Mouse (Mus musculus) heart, adult 2 months (tissue): ENCODE results near the gene Ubr3. TPM values are rescaled to one million over a fixed set of nuclear protein-coding genes. Genes with fewer than 3 reads are reported as not detected.

ENCODE experiments used
- DNase-seq, 2 experiments: peaks; one replicate each; pipeline ENCODE4 v3.0.0; 2021
- H3K27ac ChIP-seq: fragments of 200-600 bp; 2 replicates; pipeline ENCODE4 v1.8.1; 2022
- H3K27me3 ChIP-seq: fragments of 200-500 bp; 2 replicates; pipeline ENCODE4 v1.6.1; 2012; ENCODE audit warnings: mild to moderate bottlenecking, low read length, inconsistent platforms, mixed read lengths; ENCODE audit not compliant: control insufficient read depth, insufficient read depth
- H3K36me3 ChIP-seq: fragments of 200-500 bp; 2 replicates; pipeline ENCODE4 v1.6.1; 2012; ENCODE audit warnings: low read length, inconsistent platforms; ENCODE audit not compliant: control insufficient read depth, insufficient read depth
- H3K4me1 ChIP-seq: fragments of 200-500 bp; 2 replicates; pipeline ENCODE4 v1.6.1; 2011; ENCODE audit warnings: low read length; ENCODE audit not compliant: control insufficient read depth, insufficient read depth
- H3K4me3 ChIP-seq: fragments of 200-600 bp; 2 replicates; pipeline ENCODE4 v1.8.1; 2022
- H3K79me2 ChIP-seq: fragments of 200-500 bp; replicated peaks from 2 replicates; pipeline ENCODE4 v1.6.1; 2012; ENCODE audit warnings: mild to moderate bottlenecking, inconsistent platforms, low read length, moderate library complexity, mixed read lengths; ENCODE audit not compliant: control insufficient read depth, insufficient read depth
- H3K9ac ChIP-seq: fragments of 200-500 bp; 2 replicates; pipeline ENCODE4 v1.6.1; 2012; ENCODE audit warnings: low read depth, mild to moderate bottlenecking, control low read depth, inconsistent platforms, low read length, mixed read lengths
- CTCF ChIP-seq: fragments of 200-600 bp; IDR thresholded peaks from 2 replicates; pipeline ENCODE4 v1.8.1; 2022; ENCODE audit warnings: antibody characterized with exemption, mild to moderate bottlenecking, moderate library complexity
- EP300 ChIP-seq: fragments of 200-500 bp; IDR thresholded peaks from 2 replicates; pipeline ENCODE4 v1.6.1; 2011; ENCODE audit warnings: low read depth, low read length, control low read depth; ENCODE audit not compliant: insufficient read depth
- POLR2A ChIP-seq: fragments of 200-500 bp; IDR thresholded peaks from 2 replicates; pipeline ENCODE4 v1.6.1; 2011; ENCODE audit warnings: mild to moderate bottlenecking, low read depth, low read length, control low read depth; ENCODE audit not compliant: insufficient read depth
- WGBS: fragments of 180-500 bp; shearing (Covaris S2); methylation state at CpG from one replicate; pipeline ENCODE4 v1.1.7; 2018; 5-methylcytosine and 5-hydroxymethylcytosine counted together
- intact Hi-C: fragments of 180-260 bp; cut with DNase I; formaldehyde crosslinking; loops from one replicate; pipeline ENCODE4 v1.15.1; 2025
- polyA plus RNA-seq: library from polyadenylated mRNA; depleted of rRNA; stranded (reverse); fragments of >200 nt; gene quantifications from 2 replicates; pipeline ENCODE4 v1.2.3, GENCODE M21; 2012
- total RNA-seq, 2 experiments: library from RNA; stranded (reverse); gene quantifications; 2 replicates each; pipeline ENCODE4 v1.2.3; 2021

The Ubr3 gene
- total and polyA plus RNA-seq, 3 experiments: 26.0 to 117 (median 112) TPM

- Histone ChIP-seq H3K4me1 (no peaks in the 10 kb centered on the region), H3K4me3 (no peak overlapping the region), H3K27ac (no peak overlapping the region), H3K27me3 (no peaks in the 10 kb centered on the region), H3K9ac (no peak overlapping the region), H3K36me3 (peaks cover 4% of the 10 kb centered on the region; the same call in 1 of the 2 replicates), H3K79me2 (no peaks in the 10 kb centered on the region)
- intact Hi-C loops: no loop called here
- WGBS: 93% methylated on average over 2 of the region's 2 CpGs
- TF ChIP-seq POLR2A: no peak
- TF ChIP-seq CTCF: no peak
- TF ChIP-seq EP300: no peak
- DNase-seq: no peak
These were observed 127.4 kb downstream of the Ubr3 start for GRCm38 (mm10) chr2:70024454-70024853.

- peaks cover 4% of the 10 kb centered on the region; the same call in 1 of the 2 replicates for H3K36me3 ChIP-seq
- TF ChIP-seq EP300: no peak
- no peak for TF ChIP-seq CTCF
- no peak for TF ChIP-seq POLR2A
- H3K4me3 ChIP-seq: no peak overlapping the region
- H3K4me1 ChIP-seq: no peaks in the 10 kb centered on the region
- H3K79me2 ChIP-seq: no peaks in the 10 kb centered on the region; the same call in 1 of the 2 replicates
- intact Hi-C loops: no loop called here
- H3K9ac ChIP-seq: no peak overlapping the region
- DNase-seq: no peak
- WGBS: 90% methylated on average over 5 of the region's 5 CpGs
- no peak overlapping the region for H3K27ac ChIP-seq
- no peaks in the 10 kb centered on the region for H3K27me3 ChIP-seq
These were observed 128.7 kb downstream of the Ubr3 start for GRCm38 (mm10) chr2:70025711-70026110.

GRCm38 (mm10) chr2:70031472-70031871, 134.4 kb downstream of the Ubr3 start:
- WGBS: 62% methylated on average over 2 of the region's 2 CpGs
- H3K36me3 ChIP-seq: no peaks in the 10 kb centered on the region
- DNase-seq: no peak
- no peaks in the 10 kb centered on the region; the same call in 1 of the 2 replicates for H3K79me2 ChIP-seq
- no peak for TF ChIP-seq EP300
- no peak for TF ChIP-seq POLR2A
- no peak for TF ChIP-seq CTCF
- no peak overlapping the region for H3K27ac ChIP-seq
- no peaks in the 10 kb centered on the region for H3K27me3 ChIP-seq
- no peak overlapping the region for H3K9ac ChIP-seq
- H3K4me1 ChIP-seq: no peaks in the 10 kb centered on the region
- H3K4me3 ChIP-seq: no peak overlapping the region
- intact Hi-C loops: no loop called here

GRCm38 (mm10) chr2:70034895-70035294, 137.8 kb downstream of the Ubr3 start:
- H3K4me1 ChIP-seq: no peaks in the 10 kb centered on the region
- WGBS: 78% methylated on average over 5 of the region's 5 CpGs
- H3K4me3 ChIP-seq: no peak overlapping the region

GRCm38 (mm10) chr2:70035358-70035757, 138.3 kb downstream of the Ubr3 start:
- DNase-seq: no peak
- no peaks in the 10 kb centered on the region; the same call in 1 of the 2 replicates for H3K79me2 ChIP-seq
- H3K4me3 ChIP-seq: no peak overlapping the region
- H3K4me1 ChIP-seq: no peaks in the 10 kb centered on the region
- H3K27ac ChIP-seq: no peak overlapping the region
- WGBS: 65% methylated on average over 1 of the region's 1 CpGs
- H3K36me3 ChIP-seq: no peaks in the 10 kb centered on the region
- TF ChIP-seq CTCF (no peak), EP300 (no peak), POLR2A (no peak)
- no peaks in the 10 kb centered on the region for H3K27me3 ChIP-seq
- intact Hi-C loops: no loop called here
- H3K9ac ChIP-seq: no peak overlapping the region

More at GRCm38 (mm10) chr2:70034895-70035294, 137.8 kb downstream of the Ubr3 start:
- Histone ChIP-seq H3K36me3 (no peaks in the 10 kb centered on the region), H3K27ac (no peak overlapping the region), H3K27me3 (no peaks in the 10 kb centered on the region), H3K9ac (no peak overlapping the region), H3K79me2 (no peaks in the 10 kb centered on the region; the same call in 1 of the 2 replicates)
- TF ChIP-seq EP300: no peak
- no peak for TF ChIP-seq CTCF
- TF ChIP-seq POLR2A: no peak
- intact Hi-C loops: no loop called here
- DNase-seq: no peak

GRCm38 (mm10) chr2:70037221-70037620, 140.2 kb downstream of the Ubr3 start:
- Histone ChIP-seq H3K36me3 (no peaks in the 10 kb centered on the region), H3K4me1 (no peaks in the 10 kb centered on the region), H3K27me3 (no peaks in the 10 kb centered on the region), H3K79me2 (no peaks in the 10 kb centered on the region), H3K9ac (no peak overlapping the region), H3K27ac (no peak overlapping the region), H3K4me3 (no peak overlapping the region)
- TF ChIP-seq POLR2A (no peak), CTCF (peak; percentile 65), EP300 (no peak)
- intact Hi-C loops: no loop called here
- 70% methylated on average over 8 of the region's 8 CpGs for WGBS
- DNase-seq: no peak
